Mouse (Mus musculus) heart, adult 18-20 months (tissue): ENCODE measurements around the gene Atp10a. TPM values are rescaled to one million over a fixed set of nuclear protein-coding genes. Genes with fewer than 3 reads are reported as not detected.

Experiments used
- DNase-seq, 2 experiments: peaks; one replicate each; pipeline ENCODE4 v3.0.0; 2021 to 2022; ENCODE audit warnings: mixed read lengths in 1 of 2
- long read RNA-seq, 2 experiments: library from polyadenylated mRNA; stranded (forward); transcript quantifications; one replicate each; pipeline ENCODE4 v2.0.0; 2021
- total RNA-seq, 2 experiments: library from RNA; stranded (reverse); gene quantifications; 2 replicates each; pipeline ENCODE4 v1.2.3; 2021

Atp10a gene
- 1 to 10 TPM; 1.3 to 2.1 TPM for total RNA-seq
- long read RNA-seq, experiment 1, partial matches to known transcripts = 0 of 1 reads
- long read RNA-seq, experiment 1, other reads (novel, unspliced or antisense) = 1 of 1 reads
- long read RNA-seq, experiment 2 = 0 reads

GRCm38 (mm10) chr7:58655866-58656265 lies at the start of gene Atp10a:
Atp10a (plus strand) TSS chr7:58656166.
- DNase-seq = no peak

- no peak for DNase-seq
Measured at GRCm38 (mm10) chr7:58618048-58618447, 37.9 kb upstream of the Atp10a start.

DNA sequence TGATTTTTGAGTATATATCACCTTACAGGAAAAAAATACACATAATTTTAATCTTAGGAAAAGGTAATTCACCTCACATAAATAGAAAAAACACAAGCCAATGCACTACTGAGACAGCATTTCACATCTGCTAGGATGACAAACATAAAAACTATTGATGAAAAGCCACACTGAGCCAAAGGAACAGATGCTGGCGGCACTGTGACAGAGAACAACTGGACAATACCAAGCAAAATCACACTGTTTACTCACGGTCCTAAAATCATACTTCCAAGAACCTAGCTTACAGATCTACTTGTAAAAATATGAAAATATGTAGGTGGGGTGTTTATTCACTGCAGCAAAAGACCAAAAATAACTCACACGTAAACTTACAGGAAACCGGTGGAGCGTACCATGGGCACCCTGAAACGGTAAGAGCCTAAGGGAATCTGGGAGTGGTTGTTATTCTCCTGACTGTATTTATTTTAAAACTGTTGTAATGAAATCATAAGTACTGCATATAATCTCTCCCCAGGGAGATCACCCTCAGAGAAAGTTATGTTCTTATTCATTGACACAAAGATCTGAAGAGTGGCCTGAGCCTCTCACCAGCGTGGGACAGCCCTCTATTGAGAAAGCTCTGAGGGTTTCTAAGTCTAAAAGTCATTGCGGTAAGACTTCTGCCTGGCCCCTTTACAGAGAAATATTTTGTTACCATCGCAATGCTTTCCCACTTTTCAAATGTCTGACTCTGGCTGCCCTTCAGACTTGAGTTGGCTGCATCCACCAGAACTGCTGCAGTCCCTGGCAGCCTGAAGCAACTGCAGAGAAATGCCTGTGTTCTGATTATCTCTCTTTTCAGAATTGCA lies 29.4 kb upstream of the Atp10a start:
- DNase-seq = peak; percentile 61 to 74

GRCm38 (mm10) chr7:58627381-58627780 lies 28.6 kb upstream of the Atp10a start:
- DNase-seq = no peak

- no peak for DNase-seq
Measured at GRCm38 (mm10) chr7:58629233-58629632, 26.7 kb upstream of the Atp10a start.

GRCm38 (mm10) chr7:58633683-58634082 lies 22.3 kb upstream of the Atp10a start:
- no peak for DNase-seq

- DNase-seq = no peak
Measured at GRCm38 (mm10) chr7:58639676-58640075, 16.3 kb upstream of the Atp10a start.

DNA sequence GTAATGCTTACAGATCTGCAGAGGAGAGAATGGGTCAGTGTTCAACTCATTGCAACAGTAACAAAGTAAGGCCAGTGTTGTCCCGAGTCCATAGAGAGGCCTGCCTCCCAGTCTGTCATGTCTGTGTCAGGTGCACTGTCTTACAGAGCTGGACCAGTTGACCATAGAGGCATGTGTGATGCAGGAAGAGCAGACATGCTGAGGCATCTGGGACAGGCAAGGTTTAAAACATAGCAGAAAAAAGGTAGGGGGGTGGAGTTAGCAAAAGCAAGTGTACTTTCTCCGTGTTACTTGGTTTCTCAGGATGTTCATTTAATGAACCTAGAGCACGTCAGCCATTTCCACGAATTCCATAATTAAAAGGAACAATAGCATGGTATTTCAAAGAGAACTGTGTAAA lies 15.5 kb upstream of the Atp10a start:
- no peak for DNase-seq

GRCm38 (mm10) chr7:58641916-58642315 lies 14.1 kb upstream of the Atp10a start:
- DNase-seq = no peak

DNA sequence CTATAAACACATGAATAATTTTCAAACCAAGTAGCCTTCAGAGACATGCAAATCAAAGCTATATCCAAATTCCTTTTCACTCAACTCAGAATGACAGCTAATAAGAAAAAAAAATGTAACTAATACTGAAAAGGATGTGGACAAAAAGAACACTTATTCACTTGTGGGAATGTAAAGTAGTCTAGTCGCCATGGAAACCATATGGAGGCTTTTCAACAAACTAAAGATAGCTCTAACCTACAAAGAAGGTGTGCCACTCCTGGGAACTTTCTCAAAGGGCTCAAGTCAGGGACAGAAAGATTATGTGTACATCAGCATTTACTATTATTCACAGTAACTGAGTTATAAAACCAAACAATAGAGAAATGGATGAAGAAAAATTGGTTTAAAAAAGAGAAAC lies 8.6 kb upstream of the Atp10a start:
- DNase-seq = no peak

GRCm38 (mm10) chr7:58657913-58658789 lies 2.2 kb downstream of the Atp10a start:
- DNase-seq = peak; percentile 72 to 78

GRCm38 (mm10) chr7:58658790-58659405 lies 2.9 kb downstream of the Atp10a start:
- DNase-seq = no peak

DNA sequence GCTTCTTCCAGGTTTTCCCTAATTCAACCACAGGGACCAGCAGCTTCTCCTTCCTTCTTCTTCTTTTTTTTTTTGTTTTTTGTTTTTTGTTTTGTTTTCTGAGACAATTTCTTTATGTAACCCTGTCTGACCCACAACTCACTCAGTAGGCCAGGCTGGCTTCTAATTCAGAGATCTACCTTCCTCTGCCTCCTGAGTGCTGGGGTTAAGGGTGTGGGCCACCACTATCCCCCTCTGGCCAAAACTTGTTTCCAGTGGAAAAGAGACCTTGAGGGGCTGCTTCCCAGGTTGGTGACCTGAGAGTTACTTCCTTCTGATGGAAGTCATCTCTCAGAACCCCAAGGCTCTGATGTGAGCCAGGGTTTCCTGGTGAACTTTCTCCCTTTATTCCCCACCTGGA lies 4.1 kb downstream of the Atp10a start:
- no peak for DNase-seq

GRCm38 (mm10) chr7:58660665-58661064 lies 4.7 kb downstream of the Atp10a start:
- no peak for DNase-seq

- peak; percentile 25 to 28 for DNase-seq
Measured at GRCm38 (mm10) chr7:58661076-58661475, 5.1 kb downstream of the Atp10a start.

GRCm38 (mm10) chr7:58668617-58669016 lies 12.7 kb downstream of the Atp10a start:
- DNase-seq = no peak

DNA sequence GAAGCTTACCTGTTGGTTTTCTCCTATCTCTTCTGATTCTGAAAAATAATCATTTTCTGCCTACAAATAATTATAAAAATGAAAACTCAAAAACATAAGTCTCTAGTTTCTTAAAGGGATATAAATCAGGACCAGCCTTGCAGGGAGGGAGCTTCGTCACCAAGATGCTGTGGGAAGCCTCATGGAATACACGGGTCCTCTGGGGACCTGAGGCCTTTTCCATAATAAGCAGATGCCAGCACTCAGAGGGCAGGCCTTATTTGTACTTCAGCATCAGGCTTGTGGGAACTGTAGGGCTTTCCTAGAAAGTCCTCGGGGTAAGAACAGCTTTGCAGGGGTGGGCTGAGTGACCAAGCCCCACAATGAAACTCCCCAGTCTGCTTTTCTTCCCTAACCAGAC lies 20.1 kb downstream of the Atp10a start:
- no peak for DNase-seq

GRCm38 (mm10) chr7:58677111-58677805 lies 21.3 kb downstream of the Atp10a start:
- DNase-seq = peak; percentile 68 to 87

GRCm38 (mm10) chr7:58685967-58686366 lies 30.0 kb downstream of the Atp10a start:
- DNase-seq = no peak

DNA sequence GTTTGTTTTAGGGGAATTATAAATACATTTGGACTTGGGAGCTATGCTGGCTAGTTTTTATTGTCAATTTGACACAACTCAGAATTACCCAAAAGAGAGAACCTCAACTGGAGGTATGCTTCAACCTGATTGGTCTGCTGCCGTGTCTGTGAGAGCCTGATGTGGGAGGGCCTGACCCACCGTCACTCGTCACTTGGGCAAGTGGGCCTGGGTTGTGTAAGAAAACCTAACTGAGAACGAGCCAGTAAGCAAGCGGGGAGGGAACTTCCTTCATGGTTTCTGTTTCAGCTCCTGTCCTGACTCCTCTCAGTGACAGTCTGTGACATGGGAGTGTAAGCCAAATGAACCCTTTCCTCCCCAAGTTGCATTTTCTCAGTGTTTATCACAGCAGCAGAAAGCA lies 30.6 kb downstream of the Atp10a start:
- DNase-seq = no peak

DNA sequence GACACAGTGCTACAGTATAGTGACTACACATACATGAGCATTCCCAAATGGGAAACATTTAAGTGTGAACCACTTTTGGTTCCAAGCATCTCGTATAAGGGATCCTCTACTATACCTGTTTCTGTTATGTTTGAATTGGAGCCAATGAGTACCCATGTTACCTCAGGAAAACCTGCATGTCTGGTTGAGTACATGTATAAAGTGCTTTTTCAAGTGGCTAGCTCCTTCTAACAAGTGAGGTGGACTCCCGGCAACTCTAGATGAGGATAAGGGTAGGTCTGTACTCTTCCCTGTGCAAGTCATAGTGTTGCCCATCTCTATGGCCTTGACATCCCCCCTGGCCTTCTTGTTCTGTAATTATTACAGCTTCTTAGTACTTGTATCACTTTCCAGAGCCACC lies 31.0 kb downstream of the Atp10a start:
- DNase-seq = no peak
